Mouse (Mus musculus) kidney, embryonic 15.5 days (tissue): ENCODE measurements at regions not wholly inside any gene's neighbourhood (a gene's known extent, or its start where the extent isn't known, plus 50 kb on each side); places are given as distances from the start of the nearest gene placed in this dataset.
"Not testable (repeated sequence)": the region's sequence is repeated elsewhere in the genome, so short reads cannot be mapped to it uniquely, and the experiment has no call there.

Experiments
- ATAC-seq: fragments of 200-750 bp; cut with Nextera tagmentation; replicated peaks from 2 replicates; pipeline ENCODE4 v1.8.0; 2017; ENCODE audit warnings: moderate TSS enrichment; ENCODE audit not compliant: low FRiP score
- H3K27ac ChIP-seq: fragments of 300-500 bp; sonication (generic); 2 replicates; pipeline ENCODE4 v1.5.1; 2015; ENCODE audit warnings: mild to moderate bottlenecking, inconsistent platforms
- H3K27me3 ChIP-seq: fragments of 300-500 bp; sonication (generic); 2 replicates; pipeline ENCODE4 v1.6.1; 2015; ENCODE audit warnings: inconsistent platforms
- H3K36me3 ChIP-seq: fragments of 300-500 bp; sonication (generic); 2 replicates; pipeline ENCODE4 v1.6.1; 2015; ENCODE audit warnings: inconsistent platforms
- H3K4me1 ChIP-seq: fragments of 300-500 bp; sonication (generic); 2 replicates; pipeline ENCODE4 v1.6.1; 2015; ENCODE audit warnings: inconsistent platforms
- H3K4me2 ChIP-seq: fragments of 300-500 bp; sonication (generic); 2 replicates; pipeline ENCODE4 v1.6.1; 2015; ENCODE audit warnings: moderate library complexity, mild to moderate bottlenecking, inconsistent platforms
- H3K4me3 ChIP-seq: fragments of 300-500 bp; sonication (generic); replicated peaks from 2 replicates; pipeline ENCODE4 v1.5.1; 2015; ENCODE audit warnings: mild to moderate bottlenecking, inconsistent platforms
- H3K9ac ChIP-seq: fragments of 300-500 bp; sonication (generic); 2 replicates; pipeline ENCODE4 v1.6.1; 2015; ENCODE audit warnings: mild to moderate bottlenecking, inconsistent platforms
- H3K9me3 ChIP-seq: fragments of 300-500 bp; sonication (generic); replicated peaks from 2 replicates; pipeline ENCODE4 v1.6.1; 2016; ENCODE audit warnings: inconsistent platforms
- WGBS: fragments of 180-500 bp; shearing (Covaris S2); methylation state at CpG from one replicate; pipeline ENCODE4 v1.1.7; 2015; ENCODE audit warnings: mixed read lengths; 5-methylcytosine and 5-hydroxymethylcytosine counted together

DNA sequence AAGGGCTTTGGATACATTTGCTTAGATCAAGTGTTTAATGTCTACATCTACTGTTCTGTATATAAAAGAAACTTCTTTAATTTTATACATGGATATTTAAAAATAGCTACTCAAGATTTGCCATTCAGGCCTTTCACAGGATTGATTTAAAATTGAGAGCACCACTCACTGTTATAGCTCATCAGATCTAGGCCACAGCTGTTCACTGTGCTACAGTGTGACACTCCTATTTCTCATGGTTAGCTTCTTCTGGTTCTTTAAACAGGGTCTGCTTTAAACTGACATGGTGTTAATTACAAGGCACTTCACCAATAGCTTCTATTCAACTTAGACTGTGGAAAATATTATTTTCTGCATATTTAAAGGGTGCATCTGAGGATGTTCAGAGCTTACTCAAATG lies 655.3 kb downstream of the Fam19a2 start:
- no peaks in the 10 kb centered on the region for H3K36me3 ChIP-seq
- H3K4me1 ChIP-seq, result no peaks in the 10 kb centered on the region
- H3K9ac ChIP-seq, result no peak overlapping the region
- H3K9me3 ChIP-seq, result no peaks in the 10 kb centered on the region
- H3K27me3 ChIP-seq, result no peaks in the 10 kb centered on the region
- ATAC-seq, result no peak
- H3K27ac ChIP-seq, result no peak overlapping the region
- H3K4me3 ChIP-seq, result no peak overlapping the region
- H3K4me2 ChIP-seq, result no peak overlapping the region

DNA sequence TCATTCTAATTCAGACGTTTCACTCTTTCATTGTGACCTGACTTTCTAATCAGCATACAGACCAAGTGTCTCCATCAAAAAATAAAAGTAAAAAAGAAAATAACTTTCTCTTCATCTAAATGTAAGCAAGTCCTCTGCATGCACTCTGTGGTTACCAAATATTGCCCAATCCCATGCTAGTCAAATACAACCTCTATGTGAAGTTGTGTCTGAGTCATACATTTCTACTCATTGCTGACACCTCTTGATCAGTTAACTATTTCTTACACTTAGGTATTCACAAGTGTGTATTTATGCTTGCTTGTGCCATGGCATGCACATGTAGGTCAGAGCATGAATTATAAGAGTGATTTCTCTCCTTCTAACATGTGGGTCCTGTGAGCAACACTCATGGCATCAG lies 666.2 kb downstream of the Fam19a2 start:
- Histone ChIP-seq H3K9me3 (no peaks in the 10 kb centered on the region), H3K27me3 (no peaks in the 10 kb centered on the region), H3K36me3 (no peaks in the 10 kb centered on the region), H3K9ac (no peak overlapping the region), H3K27ac (no peak overlapping the region), H3K4me1 (no peaks in the 10 kb centered on the region), H3K4me2 (no peak overlapping the region), H3K4me3 (no peak overlapping the region)
- WGBS, result 73% methylated on average over 1 of the region's 1 CpGs
- ATAC-seq, result no peak

DNA sequence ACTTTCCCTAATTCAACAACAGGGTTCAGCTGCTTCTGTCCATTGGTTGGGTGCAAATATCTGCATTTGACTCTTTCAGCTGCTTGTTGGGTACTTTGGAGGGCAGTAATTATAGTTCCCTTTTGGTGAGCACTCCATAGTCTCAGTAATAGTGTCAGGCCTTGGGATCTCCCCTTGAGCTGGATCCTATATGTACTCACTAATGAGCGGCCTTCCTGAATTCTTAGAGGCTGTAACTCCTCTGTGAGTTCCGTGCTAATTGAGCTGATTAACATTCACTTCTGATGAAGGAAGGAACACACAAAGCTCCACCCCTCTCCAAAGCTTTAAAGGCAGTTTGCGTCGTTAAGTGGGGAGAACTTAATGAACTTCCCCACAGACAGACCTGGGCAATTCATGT lies 674.9 kb downstream of the Fam19a2 start:
- not testable (repeated sequence) for ATAC-seq, H3K4me2 ChIP-seq, H3K4me1 ChIP-seq

More for the DNA sequence above, 674.9 kb downstream of the Fam19a2 start:
- H3K27me3 ChIP-seq, H3K36me3 ChIP-seq, H3K9me3 ChIP-seq, H3K27ac ChIP-seq, H3K4me3 ChIP-seq, H3K9ac ChIP-seq: not testable (repeated sequence)
- WGBS, result 84% methylated on average over 4 of the region's 4 CpGs
